Mouse (Mus musculus) urinary bladder, adult 2 months (tissue): ENCODE results near the gene Snapin. TPM values are rescaled to one million over a fixed set of nuclear protein-coding genes. Genes with fewer than 3 reads are reported as not detected.

Experiments
- DNase-seq: peaks from one replicate; pipeline ENCODE4 v3.0.0; 2022; ENCODE audit warnings: low spot score
- polyA plus RNA-seq: library from polyadenylated mRNA; depleted of rRNA; stranded (reverse); fragments of >200 nt; gene quantifications from 2 replicates; pipeline ENCODE4 v1.2.3, GENCODE M21; 2012; rRNA removed

The Snapin gene
- polyA plus RNA-seq: 88.2 and 107 TPM in 2 replicates

- DNase-seq: peak; percentile 96
Measured at GRCm38 (mm10) chr3:90490696-90491256, at the start of gene Snapin. Gene Snapin, minus strand, starts transcription at chr3:90491033.

GRCm38 (mm10) chr3:90537905-90538296 lies 47.1 kb upstream of the Snapin start:
- DNase-seq: peak; percentile 46

GRCm38 (mm10) chr3:90537141-90537904 lies 46.5 kb upstream of the Snapin start, which contains the start of gene S100a16:
Gene S100a16, plus strand, starts transcription at chr3:90537254.
- DNase-seq: peak; percentile 76

- DNase-seq: no peak
Measured at GRCm38 (mm10) chr3:90535446-90535845, 44.6 kb upstream of the Snapin start.

GRCm38 (mm10) chr3:90531713-90532112 lies 40.9 kb upstream of the Snapin start:
- DNase-seq: no peak

- no peak for DNase-seq
Measured at GRCm38 (mm10) chr3:90527291-90527873, 36.5 kb upstream of the Snapin start.

- peak; percentile 63 for DNase-seq
Measured at GRCm38 (mm10) chr3:90526580-90526979, 35.7 kb upstream of the Snapin start, which contains the start of gene S100a14. Gene S100a14, plus strand, starts transcription at chr3:90526856.

- DNase-seq: no peak
Measured at GRCm38 (mm10) chr3:90526076-90526475, 35.2 kb upstream of the Snapin start.

GRCm38 (mm10) chr3:90525421-90525820 lies 34.6 kb upstream of the Snapin start:
- DNase-seq: no peak

GRCm38 (mm10) chr3:90517711-90518110 lies 26.9 kb upstream of the Snapin start:
- no peak for DNase-seq

- DNase-seq: no peak
Measured at GRCm38 (mm10) chr3:90515789-90516188, 25.0 kb upstream of the Snapin start.

GRCm38 (mm10) chr3:90515242-90515641 lies 24.4 kb upstream of the Snapin start:
- DNase-seq: no peak

GRCm38 (mm10) chr3:90514691-90515090 lies 23.9 kb upstream of the Snapin start:
- DNase-seq: peak; percentile 50

- DNase-seq: peak; percentile 60
Measured at GRCm38 (mm10) chr3:90513796-90514590, 23.2 kb upstream of the Snapin start, which contains the start of the genes S100a1 and S100a13. Gene S100a1, minus strand, starts transcription at chr3:90514392. Gene S100a13, plus strand, starts transcription at chr3:90514435.

GRCm38 (mm10) chr3:90512948-90513642 lies 22.3 kb upstream of the Snapin start:
- no peak for DNase-seq

GRCm38 (mm10) chr3:90512276-90512675 lies 21.4 kb upstream of the Snapin start:
- DNase-seq: no peak

GRCm38 (mm10) chr3:90509747-90510123 lies 18.9 kb upstream of the Snapin start:
- no peak for DNase-seq

GRCm38 (mm10) chr3:90508950-90509746 lies 18.3 kb upstream of the Snapin start, which contains the start of gene Chtop:
Gene Chtop, minus strand, starts transcription at chr3:90509498.
- peak; percentile 98 for DNase-seq

- DNase-seq: no peak
Measured at GRCm38 (mm10) chr3:90508287-90508949, 17.6 kb upstream of the Snapin start.

GRCm38 (mm10) chr3:90506362-90506761 lies 15.5 kb upstream of the Snapin start:
- DNase-seq: no peak
